Mouse (Mus musculus): ENCODE measurements around the gene Rbbp6.

DNA sequence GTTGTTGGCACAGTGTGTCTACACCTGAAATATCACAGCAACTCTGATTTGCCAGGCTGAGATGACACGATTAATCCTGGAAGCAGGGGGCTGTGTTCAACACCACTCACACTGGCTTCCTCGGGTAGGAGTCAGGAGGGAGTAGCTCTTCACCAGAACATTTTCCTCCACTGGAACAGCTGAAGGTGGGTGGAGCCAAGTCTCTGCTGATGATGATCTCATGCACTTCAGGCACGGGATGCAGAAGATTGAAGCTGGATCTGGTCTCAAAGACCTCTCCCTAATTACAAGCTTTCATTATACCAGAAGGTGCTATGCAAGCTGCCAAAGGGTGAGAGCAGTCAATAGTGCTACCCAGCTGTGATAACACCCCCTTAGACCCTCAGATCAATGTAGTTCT lies 35.0 kb upstream of the Rbbp6 start:
- no peak for TF ChIP-seq POLR2A (IDR thresholded peaks at IDR 0.05; ENCODE audit: borderline replicate concordance, control insufficient read depth, low read depth, low read length)
- TF ChIP-seq CTCF (IDR thresholded peaks at IDR 0.05; ENCODE audit: control insufficient read depth, insufficient read depth, low read length), result no peak
